Mouse (Mus musculus) hematopoietic stem cell, adult 5-6 weeks (primary cell): ENCODE results near the gene Tm7sf2. TPM values are rescaled to one million over a fixed set of nuclear protein-coding genes. Genes with fewer than 3 reads are reported as not detected.

ENCODE experiments used
- ATAC-seq, 2 experiments: fragments of 125-278 bp in 1 of 2; replicated peaks in 1 of 2; 2 replicates each; pipeline ENCODE4 v1.8.0; 2016 to 2017; ENCODE audit warnings: inconsistent platforms in 2 of 2, mild to moderate bottlenecking in 2 of 2, moderate number of reproducible peaks in 2 of 2, low read depth in 1 of 2, moderate TSS enrichment in 1 of 2; ENCODE audit not compliant: low FRiP score in 2 of 2, poor library complexity in 2 of 2, severe bottlenecking in 2 of 2, insufficient read depth in 1 of 2, low TSS enrichment in 1 of 2
- total RNA-seq: library from RNA; stranded (forward); fragments of 172-1452, 232-1000 nt; gene quantifications from 2 replicates; pipeline ENCODE4 v1.2.3, GENCODE M21; 2017

Gene Tm7sf2
- total RNA-seq, 1 experiment from 2014 or later, result 1.3 TPM

DNA sequence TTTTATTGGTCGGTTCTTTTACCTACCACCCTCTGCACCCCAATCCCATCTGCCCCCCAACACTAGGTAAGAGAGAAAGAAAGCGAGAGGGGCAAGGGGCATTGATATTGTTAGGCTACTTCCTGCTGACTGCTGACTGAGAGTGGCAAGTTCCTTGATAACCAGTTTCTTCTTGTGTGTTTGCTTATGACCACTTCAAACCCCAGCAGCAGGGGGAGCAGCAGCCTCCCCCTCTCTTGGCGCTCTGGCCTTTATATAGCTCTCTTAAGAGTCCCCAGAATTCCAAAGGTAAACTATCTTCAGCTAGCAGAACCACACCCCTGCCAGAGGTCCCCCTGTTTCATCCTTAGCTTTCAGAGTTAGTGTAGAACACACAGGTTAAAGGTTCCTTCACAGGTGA, 47.9 kb downstream of the Tm7sf2 start:
- ATAC-seq, result no peak

DNA sequence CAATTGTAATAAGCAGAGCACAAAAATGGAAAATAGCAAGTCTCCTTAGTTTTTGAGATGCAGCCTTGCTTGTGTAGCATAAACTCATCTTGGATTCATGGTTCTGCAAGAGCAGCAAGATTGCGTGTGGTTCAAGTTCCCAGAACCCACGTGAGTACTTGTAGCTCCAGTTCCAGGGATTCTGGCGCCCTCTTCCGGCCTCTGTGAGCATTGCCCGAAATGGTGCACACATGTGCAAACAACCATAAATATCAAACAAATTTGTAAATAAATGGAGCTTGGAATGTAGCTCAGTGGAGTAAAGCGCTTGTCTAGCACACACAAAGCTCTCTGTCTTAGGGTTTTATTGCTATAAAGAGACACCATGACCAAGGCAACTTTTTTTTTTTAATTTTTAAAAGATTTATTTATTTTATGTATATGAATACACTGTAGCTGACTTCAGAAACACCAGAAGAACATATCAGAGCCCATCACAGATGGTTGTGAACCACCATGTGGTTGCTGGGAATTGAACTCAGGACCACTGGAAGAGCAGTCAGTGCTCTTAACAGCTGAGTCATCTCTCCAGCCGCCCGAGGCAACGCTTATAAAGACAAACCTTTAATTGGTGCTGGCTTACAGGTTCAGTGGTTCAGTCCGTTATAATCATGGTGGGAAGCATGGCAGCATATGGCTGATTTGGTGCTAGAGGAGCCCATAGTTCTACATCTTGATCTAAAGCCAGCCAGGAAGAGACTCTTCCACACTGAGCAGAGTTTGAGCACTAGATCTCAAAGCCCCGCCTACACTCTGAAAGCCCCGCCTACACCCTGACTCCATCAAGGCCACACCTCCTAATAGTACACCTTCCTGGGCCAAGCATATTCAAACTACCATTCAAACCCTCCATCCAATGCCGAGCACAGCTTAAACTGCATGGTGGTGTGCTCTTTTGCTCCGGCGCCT, 49.8 kb downstream of the Tm7sf2 start:
- peak; percentile 61 to 65 for ATAC-seq

DNA sequence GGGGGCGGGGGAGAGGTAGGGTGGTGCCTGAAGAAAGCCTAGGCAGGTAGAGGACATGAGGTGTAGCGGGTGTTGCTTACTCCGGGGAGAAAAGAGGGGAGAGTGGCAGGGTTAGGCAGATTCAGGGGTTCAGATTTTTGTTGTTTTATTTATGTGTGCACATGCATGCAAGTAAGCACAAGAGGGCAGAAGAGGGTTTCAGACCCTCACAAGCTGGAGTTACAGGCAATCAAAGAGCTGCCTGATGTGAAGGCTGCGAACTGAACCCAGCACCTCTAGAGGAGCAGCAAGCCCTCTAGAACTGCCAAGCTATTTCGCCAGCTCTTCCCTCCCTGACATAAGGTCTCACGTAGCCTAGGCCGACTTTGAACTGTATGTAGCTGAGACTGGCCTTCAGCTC, 51.6 kb downstream of the Tm7sf2 start:
- ATAC-seq, result no peak

DNA sequence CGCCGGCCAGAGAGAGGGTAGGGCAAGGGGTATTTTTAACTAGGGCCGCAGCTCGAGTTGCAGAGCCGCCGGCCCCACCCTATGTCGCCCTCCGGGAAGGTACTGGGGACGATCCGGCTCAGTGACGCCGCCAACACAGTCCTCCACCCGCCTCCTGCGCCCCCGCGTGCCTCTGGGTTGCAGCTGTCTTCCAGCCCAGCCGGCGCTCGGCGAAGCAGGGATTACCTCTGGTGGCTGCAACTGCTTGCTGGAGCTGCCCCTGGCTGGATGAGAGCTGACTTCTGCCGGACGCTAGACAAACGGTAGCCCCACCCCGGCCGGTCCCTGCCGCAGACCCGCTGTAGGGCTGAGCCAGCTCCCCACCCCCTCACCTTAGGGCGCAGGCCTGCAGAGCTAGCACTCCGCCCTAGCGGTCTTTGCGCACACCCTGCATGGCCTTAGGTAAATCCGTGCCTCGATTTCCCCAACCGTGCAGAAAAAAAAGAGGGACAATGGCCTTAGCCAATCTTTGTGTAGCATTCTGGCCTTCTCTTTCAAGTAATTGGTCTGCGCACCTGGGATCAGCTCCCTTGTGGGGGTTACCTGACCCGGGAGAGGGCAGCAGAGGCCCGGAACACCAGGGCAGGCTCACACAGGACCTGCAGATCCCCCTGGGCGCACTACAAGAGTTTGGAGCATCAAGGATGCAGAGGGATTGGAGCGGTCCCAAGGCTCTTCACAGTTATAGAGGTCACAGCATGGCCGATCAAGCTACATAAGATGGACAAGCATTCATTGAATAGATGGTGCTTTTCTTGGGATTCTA, 52.5 kb downstream of the Tm7sf2 start, which contains the start of gene Capn1:
Gene Capn1 (minus strand): TSS at position 387 of the 805 bp plus-strand sequence.
- peak; percentile 43 to 60 for ATAC-seq

DNA sequence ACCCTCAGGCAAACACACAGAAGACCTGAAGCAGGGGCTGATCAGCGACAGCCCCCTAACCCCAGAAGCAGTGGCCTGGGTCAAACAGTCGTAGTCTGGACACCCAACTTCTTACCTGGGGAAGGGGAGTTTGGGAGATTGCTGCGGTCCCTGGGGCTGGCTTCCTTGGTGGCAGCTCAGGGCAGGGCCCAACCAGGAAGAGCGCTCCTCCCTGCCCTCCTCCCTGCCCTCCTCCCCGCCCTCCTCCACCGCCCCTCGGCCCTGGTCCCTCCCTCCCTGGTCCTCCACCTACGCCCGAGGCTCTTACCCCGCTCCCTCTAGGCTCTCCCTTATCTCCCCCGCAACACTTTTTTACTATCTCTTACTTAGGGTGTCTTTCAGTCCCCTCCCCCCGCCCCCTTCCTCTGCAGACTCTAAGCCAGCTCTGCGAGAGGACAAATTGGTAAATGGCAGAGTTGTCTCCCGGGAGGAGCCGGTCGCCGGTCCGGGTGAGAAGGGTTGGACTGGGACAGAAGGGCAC, 53.1 kb downstream of the Tm7sf2 start:
- ATAC-seq, result peak; percentile 33 to 40; a peak in 2 of 4 replicates

DNA sequence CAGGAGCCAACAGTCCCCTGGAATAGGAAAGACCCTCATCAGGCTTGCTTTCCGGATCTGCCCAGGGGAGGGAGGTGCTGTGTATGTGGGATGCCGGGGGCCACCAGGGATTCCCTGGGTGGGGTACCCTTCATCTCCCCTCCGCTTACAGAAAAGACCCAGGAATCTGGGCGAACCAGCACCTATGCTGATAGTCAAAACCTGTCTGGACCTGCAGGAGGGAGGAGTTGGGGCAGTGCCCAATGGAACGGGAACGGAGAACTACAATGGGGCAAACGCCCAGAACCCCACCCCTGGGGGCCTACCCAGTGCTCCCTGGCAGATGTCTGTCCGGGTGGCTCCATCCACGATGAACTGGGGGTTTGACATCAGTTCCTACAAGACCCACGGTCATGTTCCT, 54.5 kb downstream of the Tm7sf2 start:
- no peak for ATAC-seq

Other genes with a start within 250 kb of the Tm7sf2 start
- 26.4 and 31.8 TPM in 2 replicates for gene Frmd8, start 193.1 kb downstream of the Tm7sf2 start, total RNA-seq
- 48.1 and 60.3 TPM in 2 replicates for gene Slc25a45, start 190.6 kb downstream of the Tm7sf2 start, total RNA-seq
- gene Tigd3, start 174.2 kb downstream of the Tm7sf2 start, total RNA-seq, result 2.4 and 2.6 TPM in 2 replicates
- gene Dpf2, start 155.4 kb downstream of the Tm7sf2 start, total RNA-seq, result 121 and 154 TPM in 2 replicates
- 0.25 TPM in 1 of 2 replicates, not detected in the other for gene Cdc42ep2, start 143.6 kb downstream of the Tm7sf2 start, total RNA-seq
- gene Pola2, start 104.2 kb downstream of the Tm7sf2 start, total RNA-seq, result 39.6 and 68.5 TPM in 2 replicates
- gene Slc22a20, start 82.2 kb downstream of the Tm7sf2 start, total RNA-seq, result not detected in 2 replicates
- gene Capn1, start 52.5 kb downstream of the Tm7sf2 start, total RNA-seq, result 32.4 and 37.5 TPM in 2 replicates
- gene Syvn1, start 21.8 kb downstream of the Tm7sf2 start, total RNA-seq, result 7.0 and 9.4 TPM in 2 replicates
- gene Mrpl49, start 10.6 kb downstream of the Tm7sf2 start, total RNA-seq, result 37.0 and 38.9 TPM in 2 replicates
- 1,306 and 2,041 TPM in 2 replicates for gene Fau, start 10.5 kb downstream of the Tm7sf2 start, total RNA-seq
- 8.3 and 11.5 TPM in 2 replicates for gene Znhit2, start 7.2 kb downstream of the Tm7sf2 start, total RNA-seq
- gene Vps51, start 8.9 kb upstream of the Tm7sf2 start, total RNA-seq, result 46.8 and 52.8 TPM in 2 replicates
- not detected in 2 replicates for gene Tmem262, start 11.7 kb upstream of the Tm7sf2 start, total RNA-seq
- not detected in 2 replicates for gene Gm28374, start 13.9 kb upstream of the Tm7sf2 start, total RNA-seq
- gene Zfpl1, start 16.6 kb upstream of the Tm7sf2 start, total RNA-seq, result 23.5 and 68.8 TPM in 2 replicates
- gene Cdca5, start 16.6 kb upstream of the Tm7sf2 start, total RNA-seq, result 25.8 and 26.8 TPM in 2 replicates
- 1.3 and 1.5 TPM in 2 replicates for gene AC131692.1, start 26.0 kb upstream of the Tm7sf2 start, total RNA-seq
- 0.13 TPM in 1 of 2 replicates, not detected in the other for gene Naaladl1, start 37.4 kb upstream of the Tm7sf2 start, total RNA-seq
- gene Sac3d1, start 50.3 kb upstream of the Tm7sf2 start, total RNA-seq, result 5.0 and 6.8 TPM in 2 replicates
- 3.4 and 13.4 TPM in 2 replicates for gene Snx15, start 59.9 kb upstream of the Tm7sf2 start, total RNA-seq
- 3.3 and 5.6 TPM in 2 replicates for gene Batf2, start 72.6 kb upstream of the Tm7sf2 start, total RNA-seq
- 24.9 and 37.0 TPM in 2 replicates for gene Arl2, start 73.2 kb upstream of the Tm7sf2 start, total RNA-seq
- gene Majin, start 116.0 kb upstream of the Tm7sf2 start, total RNA-seq, result not detected in 2 replicates
- 1.3 TPM in 1 of 2 replicates, not detected in the other for gene Gpha2, start 158.0 kb upstream of the Tm7sf2 start, total RNA-seq
- 5.5 and 6.2 TPM in 2 replicates for gene Ppp2r5b, start 167.5 kb upstream of the Tm7sf2 start, total RNA-seq
- gene Atg2a, start 173.3 kb upstream of the Tm7sf2 start, total RNA-seq, result 9.5 and 10.6 TPM in 2 replicates
- 18.4 and 28.4 TPM in 2 replicates for gene Ehd1, start 208.4 kb upstream of the Tm7sf2 start, total RNA-seq
- 2.9 and 4.3 TPM in 2 replicates for gene Cdc42bpg, start 238.1 kb upstream of the Tm7sf2 start, total RNA-seq